Mouse (Mus musculus) ES-E14 (cell line): Measurements from ENCODE around the gene Gatad2b. TPM values are rescaled to one million over a fixed set of nuclear protein-coding genes. Genes with fewer than 3 reads are reported as not detected.

Experiments used
- DNase-seq: peaks from one replicate; pipeline ENCODE4 v3.0.0-alpha.2; 2013; ENCODE audit warnings: low read depth, low spot score
- H3K27ac ChIP-seq: 2 replicates; pipeline ENCODE4 v1.5.1; 2012; ENCODE audit warnings: low read depth, mild to moderate bottlenecking, low read length, moderate library complexity, mixed read lengths; ENCODE audit not compliant: poor library complexity, insufficient read depth, severe bottlenecking
- H3K36me3 ChIP-seq: 2 replicates; pipeline ENCODE4 v1.6.1; 2012; ENCODE audit warnings: mild to moderate bottlenecking, low read length, moderate library complexity, mixed read lengths; ENCODE audit not compliant: control insufficient read depth, poor library complexity, insufficient read depth, severe bottlenecking
- H3K4me1 ChIP-seq, 2 experiments: fragments of 150-350 bp in 1 of 2; sonication (generic) in 1 of 2; 2 replicates each; pipeline ENCODE4 v1.6.1; 2012; ENCODE audit warnings: low read length in 2 of 2, mild to moderate bottlenecking in 1 of 2, mixed read lengths in 1 of 2; ENCODE audit not compliant: control insufficient read depth in 2 of 2, insufficient read depth in 2 of 2, poor library complexity in 1 of 2
- H3K4me3 ChIP-seq, 2 experiments: fragments of 150-350 bp in 1 of 2; sonication (generic) in 1 of 2; 2 replicates each; pipeline ENCODE4 v1.5.1; 2012; ENCODE audit warnings: low read length in 2 of 2, low read depth in 1 of 2, mild to moderate bottlenecking in 1 of 2, mixed read lengths in 1 of 2; ENCODE audit not compliant: insufficient read depth in 1 of 2, poor library complexity in 1 of 2, severe bottlenecking in 1 of 2
- H3K9ac ChIP-seq: 2 replicates; pipeline ENCODE4 v1.6.1; 2012; ENCODE audit warnings: low read depth, mild to moderate bottlenecking, low read length, mixed read lengths; ENCODE audit not compliant: poor library complexity, insufficient read depth, severe bottlenecking
- H3K9me3 ChIP-seq: fragments of 150-350 bp; sonication (generic); 2 replicates; pipeline ENCODE4 v1.6.1; 2012; ENCODE audit warnings: low read depth, mild to moderate bottlenecking, low read length; ENCODE audit not compliant: control insufficient read depth, insufficient read depth
- CHD2 ChIP-seq: IDR thresholded peaks from 2 replicates; pipeline ENCODE4 v1.6.1; 2014; ENCODE audit warnings: mild to moderate bottlenecking, low read depth, low read length, inconsistent platforms
- HCFC1 ChIP-seq: IDR thresholded peaks from 2 replicates; pipeline ENCODE4 v1.6.1; 2012; ENCODE audit warnings: low read length, inconsistent platforms, borderline replicate concordance; ENCODE audit not compliant: insufficient read depth
- MAFK ChIP-seq: IDR thresholded peaks from 2 replicates; pipeline ENCODE4 v1.6.1; 2014; ENCODE audit warnings: mild to moderate bottlenecking, low read depth, low read length, inconsistent platforms; ENCODE audit not compliant: insufficient read depth
- ZC3H11A ChIP-seq: IDR thresholded peaks from 2 replicates; pipeline ENCODE4 v1.6.1; 2012; ENCODE audit warnings: low read depth, mild to moderate bottlenecking, inconsistent platforms, low read length, borderline replicate concordance
- ZNF384 ChIP-seq: IDR thresholded peaks from 2 replicates; pipeline ENCODE4 v1.6.1; 2012; ENCODE audit warnings: low read depth, low read length, inconsistent platforms
- in situ Hi-C, 2 experiments: fragments of 600-800 bp; cut with MboI; formaldehyde crosslinking; loops; one replicate each; pipeline ENCODE4 v1.15.1; 2025; ENCODE audit warnings: low sequenced_read_pairs in 2 of 2, inconsistent platforms in 1 of 2; ENCODE audit not compliant: unreplicated experiment in 2 of 2
- total RNA-seq: library from RNA; depleted of rRNA; stranded (reverse); fragments of 300-350 nt; gene quantifications from 2 replicates; pipeline ENCODE4 v1.2.3, GENCODE M21; 2012

Gatad2b gene
- total RNA-seq, 1 experiment = 20.9 TPM

- TF ChIP-seq ZC3H11A (no peak), CHD2 (no peak), HCFC1 (no peak), ZNF384 (peak; percentile 58; the same call in 1 of the 2 replicates), MAFK (no peak)
- H3K27ac ChIP-seq = no peak overlapping the region
- no peaks in the 10 kb centered on the region for H3K9me3 ChIP-seq
- H3K36me3 ChIP-seq = no peaks in the 10 kb centered on the region
- DNase-seq = no peak
- peaks cover 0 to 2% of the 10 kb centered on the region in 2 experiments; a peak in 1 of 4 replicates for H3K4me1 ChIP-seq
- H3K4me3 ChIP-seq = no peak overlapping the region
- no peak overlapping the region for H3K9ac ChIP-seq
- in situ Hi-C loops = no loop called here
Measured at GRCm38 (mm10) chr3:90313367-90313766, 20.4 kb downstream of the Gatad2b start.

GRCm38 (mm10) chr3:90314241-90314640 lies 21.3 kb downstream of the Gatad2b start:
- Histone ChIP-seq H3K4me3 (no peak overlapping the region), H3K27ac (no peak overlapping the region), H3K9ac (no peak overlapping the region), H3K36me3 (no peaks in the 10 kb centered on the region), H3K9me3 (no peaks in the 10 kb centered on the region), H3K4me1 (peaks cover 0 to 2% of the 10 kb centered on the region in 2 experiments; a peak in 1 of 4 replicates)
- in situ Hi-C loops = no loop called here
- DNase-seq = no peak
- TF ChIP-seq HCFC1 = no peak
- no peak for TF ChIP-seq ZNF384
- no peak for TF ChIP-seq MAFK
- TF ChIP-seq ZC3H11A = no peak
- TF ChIP-seq CHD2 = no peak

GRCm38 (mm10) chr3:90322289-90322688 lies 29.3 kb downstream of the Gatad2b start:
- in situ Hi-C loops = no loop called here
- TF ChIP-seq MAFK (no peak), ZC3H11A (no peak), HCFC1 (no peak), ZNF384 (no peak), CHD2 (no peak)
- DNase-seq = no peak

GRCm38 (mm10) chr3:90323119-90323518 lies 30.1 kb downstream of the Gatad2b start:
- DNase-seq = no peak
- Histone ChIP-seq H3K4me1 (no peaks in the 10 kb centered on the region; a peak in 1 of 4 replicates), H3K9me3 (no peaks in the 10 kb centered on the region), H3K9ac (no peak overlapping the region), H3K36me3 (no peaks in the 10 kb centered on the region), H3K27ac (no peak overlapping the region), H3K4me3 (no peak overlapping the region)
- in situ Hi-C loops = no loop called here
- TF ChIP-seq MAFK (no peak), CHD2 (no peak), ZC3H11A (no peak), HCFC1 (no peak), ZNF384 (peak; percentile 55; the same call in 1 of the 2 replicates)

More at GRCm38 (mm10) chr3:90322289-90322688, 29.3 kb downstream of the Gatad2b start:
- no peaks in the 10 kb centered on the region for H3K36me3 ChIP-seq
- no peaks in the 10 kb centered on the region; a peak in 1 of 4 replicates for H3K4me1 ChIP-seq
- no peak overlapping the region for H3K9ac ChIP-seq
- H3K4me3 ChIP-seq = no peak overlapping the region
- no peak overlapping the region for H3K27ac ChIP-seq
- no peaks in the 10 kb centered on the region for H3K9me3 ChIP-seq

- Histone ChIP-seq H3K9me3 (no peaks in the 10 kb centered on the region), H3K36me3 (no peaks in the 10 kb centered on the region), H3K4me1 (0 out of 4 replicates have a peak, but pooled peaks cover 0 to 3% of the 10 kb centered on the region in 2 experiments), H3K9ac (no peak overlapping the region), H3K27ac (no peak overlapping the region), H3K4me3 (no peak overlapping the region)
- no peak for TF ChIP-seq ZNF384
- TF ChIP-seq HCFC1 = no peak
- in situ Hi-C loops = no loop called here
- DNase-seq = no peak
Measured at GRCm38 (mm10) chr3:90332485-90332884, 39.5 kb downstream of the Gatad2b start.
